Mouse (Mus musculus): ENCODE results near the gene Barx2.
A peak's percentile ranks its signal among the peaks of the same experiment; 100 is the strongest.
"Not testable (repeated sequence)": the region's sequence is repeated elsewhere in the genome, so short reads cannot be mapped to it uniquely, and the experiment has no call there.

Gene Barx2

GRCm38 (mm10) chr9:31912921-31913738 is at the start of gene Barx2:
Gene Barx2 (minus strand): TSS chr9:31913462.
- no peak for DNase-seq (ENCODE audit: low read depth)

DNA sequence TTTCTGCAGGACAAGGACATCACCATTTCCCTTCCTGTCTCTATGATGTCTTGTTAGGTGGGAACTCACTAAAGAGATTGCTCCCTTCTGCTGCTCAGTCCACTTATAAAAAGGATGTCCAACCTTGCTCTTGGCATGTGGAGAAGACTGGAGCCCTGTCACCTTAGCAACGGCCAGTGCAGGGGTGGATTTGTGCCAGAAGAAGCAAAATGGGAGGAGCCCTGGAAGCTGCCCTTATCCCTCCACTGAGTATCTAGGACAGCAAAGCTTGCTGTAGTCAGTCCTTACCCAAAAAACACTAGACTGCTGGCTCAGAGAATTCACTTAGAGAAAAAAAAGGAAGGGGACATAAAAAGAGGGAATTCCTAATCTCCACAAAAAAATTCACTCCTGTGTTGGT is 49.0 kb upstream of the Barx2 start:
- DNase-seq (ENCODE audit: low read depth) = no peak

GRCm38 (mm10) chr9:31960488-31960887 is 47.2 kb upstream of the Barx2 start:
- DNase-seq (ENCODE audit: low read depth) = no peak

GRCm38 (mm10) chr9:31958120-31958519 is 44.9 kb upstream of the Barx2 start:
- no peak for DNase-seq (ENCODE audit: low read depth)

DNA sequence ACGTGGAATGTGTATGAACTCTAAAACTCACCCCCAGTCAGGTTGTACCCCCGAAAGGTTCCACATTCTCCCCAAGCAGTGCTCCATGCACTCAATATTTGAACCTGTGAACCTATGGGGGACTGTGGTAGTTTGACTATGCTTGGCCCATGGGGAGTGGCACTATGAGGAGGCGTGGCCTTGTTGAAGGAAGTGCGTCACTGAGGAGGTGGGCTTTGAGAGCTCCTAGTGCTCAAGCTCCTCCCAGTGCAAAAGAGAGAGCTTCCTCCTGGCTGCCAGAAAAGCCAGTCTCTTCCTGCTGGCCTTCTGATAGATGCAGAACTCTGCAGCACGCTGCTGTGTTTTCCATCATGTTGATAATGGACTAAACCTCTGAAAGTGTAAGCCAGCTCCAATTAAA is 37.2 kb upstream of the Barx2 start:
- no peak for DNase-seq (ENCODE audit: low read depth)

DNA sequence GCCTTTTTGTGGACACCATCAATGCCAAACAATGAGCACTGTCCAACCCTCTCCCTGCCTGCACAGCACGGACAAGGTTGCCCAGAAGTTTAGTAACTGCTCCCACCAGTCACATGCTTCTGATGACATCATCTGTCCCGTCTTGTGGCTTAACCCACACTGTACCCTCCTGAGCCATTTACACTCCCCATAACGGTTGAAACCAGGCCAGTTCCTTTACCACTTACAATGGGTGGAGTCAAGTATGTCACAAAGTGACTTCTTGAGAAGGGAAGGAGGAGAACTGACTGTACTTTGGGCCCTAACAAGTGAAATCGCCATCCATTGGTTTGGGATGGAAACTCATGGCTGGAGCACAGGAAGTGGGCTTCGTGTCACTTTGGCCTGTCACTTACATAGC is 35.8 kb upstream of the Barx2 start:
- DNase-seq (ENCODE audit: low read depth) = no peak

DNA sequence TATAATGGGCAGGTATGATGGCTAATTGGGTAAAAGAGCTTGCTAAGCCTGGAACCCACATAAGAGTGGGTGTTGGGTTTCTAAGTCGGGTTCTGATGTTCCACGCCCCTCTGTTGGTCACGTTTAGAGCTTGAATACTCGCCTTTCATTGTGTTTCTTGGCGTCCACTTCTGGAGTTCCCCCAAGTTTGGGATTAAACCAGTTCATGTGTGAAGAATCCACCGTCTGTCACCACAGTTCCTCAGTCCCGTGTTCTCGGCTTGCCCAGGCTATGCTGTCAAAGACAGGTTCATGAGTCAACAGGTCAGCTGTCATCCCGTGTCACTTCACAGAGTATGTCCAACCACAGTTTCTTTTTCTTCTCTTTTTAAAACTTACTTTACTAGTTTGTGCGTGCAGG is 33.8 kb upstream of the Barx2 start:
- no peak for DNase-seq (ENCODE audit: low read depth)

- DNase-seq (ENCODE audit: low read depth) = no peak
These were observed 29.1 kb upstream of the Barx2 start for GRCm38 (mm10) chr9:31942334-31942733.

GRCm38 (mm10) chr9:31936486-31936885 is 23.2 kb upstream of the Barx2 start:
- DNase-seq (ENCODE audit: low read depth) = not testable (repeated sequence)

GRCm38 (mm10) chr9:31931691-31932090 is 18.4 kb upstream of the Barx2 start:
- no peak for DNase-seq (ENCODE audit: low read depth)

GRCm38 (mm10) chr9:31931255-31931654 is 18.0 kb upstream of the Barx2 start:
- no peak for DNase-seq (ENCODE audit: low read depth)

GRCm38 (mm10) chr9:31926766-31927165 is 13.5 kb upstream of the Barx2 start:
- DNase-seq (ENCODE audit: low read depth) = no peak

GRCm38 (mm10) chr9:31925830-31926624 is 12.8 kb upstream of the Barx2 start:
- peak; percentile 76 for DNase-seq (ENCODE audit: low read depth)

DNA sequence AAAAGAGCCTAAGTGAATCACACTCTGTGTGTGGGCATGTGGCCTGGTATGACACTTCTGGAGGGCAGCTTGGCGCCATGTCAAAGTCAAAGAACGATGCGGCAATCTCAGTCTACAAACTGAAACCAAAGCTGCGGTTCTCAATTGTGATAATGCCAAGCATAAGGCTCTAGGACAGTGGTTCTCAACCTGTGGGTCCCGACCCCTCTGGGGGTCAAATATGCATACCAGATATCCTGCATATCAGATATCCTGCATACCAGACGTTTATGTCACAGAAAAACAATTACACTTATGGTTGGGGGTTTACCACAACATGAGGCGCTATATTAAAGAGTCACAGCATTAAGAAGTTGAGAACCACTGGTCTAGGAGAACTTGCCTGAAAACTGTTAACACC is 10.3 kb upstream of the Barx2 start:
- no peak for DNase-seq (ENCODE audit: low read depth)

- DNase-seq (ENCODE audit: low read depth) = no peak
These were observed 6.5 kb upstream of the Barx2 start for GRCm38 (mm10) chr9:31919802-31920201.

DNA sequence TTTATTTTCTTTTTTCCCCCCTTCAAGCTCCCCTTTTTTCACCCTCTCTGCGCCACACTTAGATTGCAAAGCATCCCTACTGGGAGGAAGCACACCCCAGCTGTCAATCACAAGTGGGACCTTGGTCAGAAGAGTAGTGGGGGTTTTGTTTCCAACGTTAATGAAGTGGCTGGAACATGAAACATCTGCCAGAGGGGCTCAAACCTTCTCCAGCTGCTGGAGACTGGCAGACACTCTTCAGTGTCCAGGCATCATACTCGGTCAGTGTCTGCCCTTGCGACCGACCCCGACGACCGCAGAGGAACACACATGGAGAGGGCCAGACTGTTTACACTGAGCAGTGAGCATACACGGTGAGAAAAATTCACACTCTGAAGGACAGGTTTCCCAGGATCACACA is 3.2 kb upstream of the Barx2 start:
- no peak for DNase-seq (ENCODE audit: low read depth)

GRCm38 (mm10) chr9:31914871-31915270 is 1.6 kb upstream of the Barx2 start:
- DNase-seq (ENCODE audit: low read depth) = no peak

GRCm38 (mm10) chr9:31913739-31914591 is 703 bp upstream of the Barx2 start:
- no peak for DNase-seq (ENCODE audit: low read depth)

- DNase-seq (ENCODE audit: low read depth) = no peak
These were observed 725 bp downstream of the Barx2 start for GRCm38 (mm10) chr9:31912553-31912920.

- no peak for DNase-seq (ENCODE audit: low read depth)
These were observed 3.0 kb downstream of the Barx2 start for GRCm38 (mm10) chr9:31910221-31910620.

- no peak for DNase-seq (ENCODE audit: low read depth)
These were observed 11.5 kb downstream of the Barx2 start for GRCm38 (mm10) chr9:31901781-31902180.

- DNase-seq (ENCODE audit: low read depth) = no peak
These were observed 18.4 kb downstream of the Barx2 start for GRCm38 (mm10) chr9:31894775-31895320.
